9 mouse cellular contexts compared by ENCODE assay signal in genomic region chr11:82177711-82178110, GRCm38 (mm10).
A peak's percentile ranks its signal among the peaks of the same experiment; 100 is the strongest.
DNase-seq lines count a peak whose midpoint lies in the region; ATAC-seq and TF ChIP-seq lines count a peak whose summit lies in the region.
"Had no signal": no experiment of that assay in that cellular context is flagged by ENCODE, and none has a peak within 500 bp of the region (broad histone marks: within the 10 kb centered on the region; RNA-seq: fewer than 3 reads in every experiment).

No protein-coding gene starts in this region.

- no peaks in the 10 kb centered on the region for H3K9me3 ChIP-seq in midbrain, embryonic 13.5 days
- H3K9me3 ChIP-seq: liver, embryonic 15.5 days had no signal

- 27% methylated on average over 5 of the region's 5 CpGs for WGBS in heart, adult 2 months
- whole genome bisulfite sequencing in midbrain, embryonic 13.5 days = 33% methylated on average over 5 of the region's 5 CpGs

- no peak overlapping the region for H3K27ac ChIP-seq in heart, adult 2 months
- no peak overlapping the region for H3K27ac ChIP-seq in midbrain, embryonic 13.5 days
- H3K27ac ChIP-seq: liver, embryonic 15.5 days had no signal

- H3K36me3 ChIP-seq in heart, adult 2 months (ENCODE audit: control insufficient read depth, insufficient read depth, low read length) = no peaks in the 10 kb centered on the region
- no peaks in the 10 kb centered on the region for H3K36me3 ChIP-seq in midbrain, embryonic 13.5 days
- H3K36me3 ChIP-seq: liver, embryonic 15.5 days had no signal

- TF ChIP-seq EP300 in heart, adult 2 months (IDR thresholded peaks at IDR 0.05; ENCODE audit: insufficient read depth, low read depth, low read length) = no peak

- 0 out of 2 replicates have a peak, but pooled peaks have one; percentile 62 for ATAC-seq in midbrain, embryonic 13.5 days

- DNase-seq in heart, adult 2 months = no peak
- DNase-seq in heart, postnatal 25 days (ENCODE audit: low spot score) = no peak
- DNase-seq in CD4-positive, CD25-positive, alpha-beta regulatory T cell, adult 2 months (ENCODE audit: low read depth, low spot score) = peak; percentile 83
- DNase-seq in brain, adult 2 months (ENCODE audit: low read depth, low spot score) = peak; percentile 74
- peak; percentile 74 for DNase-seq in forelimb bud, embryonic 11.5 days (ENCODE audit: low read depth, low spot score)
- peak; percentile 30 to 76 for DNase-seq in layer of hippocampus, postnatal 14 days (ENCODE audit: low spot score in 2 of 2)
- DNase-seq in thymus, postnatal 25 days = peak; percentile 34

- TF ChIP-seq POLR2A in heart, adult 2 months (IDR thresholded peaks at IDR 0.05; ENCODE audit: insufficient read depth, low read depth, low read length) = no peak

- no peaks in the 10 kb centered on the region for H3K79me2 ChIP-seq in heart, adult 2 months (replicated peaks; ENCODE audit: control insufficient read depth, insufficient read depth, low read length)

- TF ChIP-seq CTCF in heart, adult 2 months (IDR thresholded peaks at IDR 0.05) = peak; percentile 72

- no peaks in the 10 kb centered on the region for H3K27me3 ChIP-seq in heart, adult 2 months (ENCODE audit: control insufficient read depth, insufficient read depth, low read length)
- peaks cover 11% of the 10 kb centered on the region for H3K27me3 ChIP-seq in midbrain, embryonic 13.5 days
- H3K27me3 ChIP-seq: liver, embryonic 15.5 days had no signal

- no peak overlapping the region for H3K4me2 ChIP-seq in midbrain, embryonic 13.5 days (replicated peaks)
- H3K4me2 ChIP-seq: liver, embryonic 15.5 days had no signal

- intact Hi-C loops in heart, adult 2 months (cut with DNase I) = loop anchor here (1.0 to 2.0 kb wide), 2 partner anchors 181 to 543 kb away; no protein-coding TSS in a partner anchor
- intact Hi-C loops in heart, postnatal 25 days (cut with DNase I) = loop anchor here (1.0 to 5.0 kb wide), 3 partner anchors 129 to 545 kb away; no protein-coding TSS in a partner anchor

- 0 out of 2 replicates have a peak, but pooled peaks cover 1% of the 10 kb centered on the region for H3K4me1 ChIP-seq in heart, adult 2 months (ENCODE audit: control insufficient read depth, insufficient read depth, low read length)
- H3K4me1 ChIP-seq in midbrain, embryonic 13.5 days (replicated peaks) = no peaks in the 10 kb centered on the region
- H3K4me1 ChIP-seq: liver, embryonic 15.5 days had no signal

- no peak overlapping the region for H3K4me3 ChIP-seq in heart, adult 2 months
- no peak overlapping the region for H3K4me3 ChIP-seq in midbrain, embryonic 13.5 days (replicated peaks)
- H3K4me3 ChIP-seq: liver, embryonic 15.5 days had no signal

- H3K9ac ChIP-seq in heart, adult 2 months (ENCODE audit: low read depth, low read length) = no peak overlapping the region
- H3K9ac ChIP-seq in midbrain, embryonic 13.5 days (replicated peaks) = no peak overlapping the region
- H3K9ac ChIP-seq: liver, embryonic 15.5 days had no signal

Comparison
In these comparisons a context has a peak if more than half of its experiments do, and no peak if none do; other contexts are left out.
1. DNase-seq: peak in CD4-positive, CD25-positive, alpha-beta regulatory T cell, adult 2 months (single experiment), brain, adult 2 months (single experiment), forelimb bud, embryonic 11.5 days (single experiment), layer of hippocampus, postnatal 14 days (2 of 2) and thymus, postnatal 25 days (single experiment); none in heart, adult 2 months (0 of 2) and heart, postnatal 25 days (single experiment).